Mouse (Mus musculus) liver, adult 2 months (tissue): ENCODE measurements at regions not wholly inside any gene's neighbourhood (a gene's known extent, or its start where the extent isn't known, plus 50 kb on each side); places are given as distances from the start of the nearest gene placed in this dataset.

Experiments used
- CTCF ChIP-seq: fragments of 200-500 bp; IDR thresholded peaks from 2 replicates; pipeline ENCODE4 v1.5.1; 2011; ENCODE audit warnings: low read depth, low read length, control low read depth
- POLR2A ChIP-seq: fragments of 200-500 bp; IDR thresholded peaks from 2 replicates; pipeline ENCODE4 v1.6.1; 2011; ENCODE audit warnings: low read length, control low read depth; ENCODE audit not compliant: insufficient read depth; ENCODE audit errors: extremely low read depth

GRCm38 (mm10) chr14:58788190-58788945, 354.3 kb downstream of the 1700129C05Rik start:
- TF ChIP-seq POLR2A, result no peak
- no peak for TF ChIP-seq CTCF
